Mouse (Mus musculus) induced T-regulatory cell, adult 2 months (primary cell): ENCODE data around the gene Cd70.

Experiments
- DNase-seq: peaks from one replicate; pipeline ENCODE4 v3.0.0-alpha.2; 2012; ENCODE audit warnings: low read depth

Cd70 gene

DNA sequence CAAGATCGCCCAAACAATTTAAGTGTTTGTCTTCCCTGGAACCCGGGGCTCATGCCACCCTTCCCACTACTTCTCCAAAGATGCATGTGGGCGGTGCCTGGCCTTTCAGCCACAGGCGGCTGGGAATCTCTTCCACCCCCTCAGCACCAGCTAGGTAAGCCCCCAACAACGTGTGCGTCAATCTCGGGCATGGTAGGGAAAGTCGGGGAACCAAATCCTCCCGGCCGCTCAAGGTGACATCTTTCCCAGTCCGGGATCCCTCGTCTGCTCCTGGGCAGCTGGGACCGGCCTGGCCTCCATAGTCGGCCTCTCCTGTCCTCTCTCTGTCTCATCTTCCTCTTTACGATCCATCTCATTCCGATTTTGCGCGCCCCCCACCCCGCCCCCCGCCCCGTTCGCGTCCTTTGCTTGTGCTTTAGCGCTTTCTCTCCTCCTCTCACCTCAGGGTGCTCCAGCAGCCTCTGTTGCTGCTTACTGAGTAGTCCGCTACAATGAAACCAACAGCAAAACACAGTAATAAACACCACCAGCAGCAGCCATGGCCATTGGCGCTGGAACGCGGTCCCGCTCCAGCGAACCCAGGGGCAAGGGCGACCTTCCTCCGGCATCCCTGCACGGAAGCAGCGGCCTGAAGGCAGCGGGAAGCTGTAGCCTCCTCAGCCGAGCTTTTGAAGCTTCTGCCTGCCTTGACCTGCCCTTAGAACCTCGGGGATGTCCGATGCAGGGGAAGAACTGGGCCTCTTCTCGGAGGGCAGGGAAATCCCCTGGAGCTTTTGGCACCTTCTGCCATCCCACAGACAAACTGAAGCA lies at the start of gene Cd70:
Cd70 (minus strand) TSS at position 784 of the 810 bp plus-strand sequence.
- DNase-seq, result peak; percentile 33

DNA sequence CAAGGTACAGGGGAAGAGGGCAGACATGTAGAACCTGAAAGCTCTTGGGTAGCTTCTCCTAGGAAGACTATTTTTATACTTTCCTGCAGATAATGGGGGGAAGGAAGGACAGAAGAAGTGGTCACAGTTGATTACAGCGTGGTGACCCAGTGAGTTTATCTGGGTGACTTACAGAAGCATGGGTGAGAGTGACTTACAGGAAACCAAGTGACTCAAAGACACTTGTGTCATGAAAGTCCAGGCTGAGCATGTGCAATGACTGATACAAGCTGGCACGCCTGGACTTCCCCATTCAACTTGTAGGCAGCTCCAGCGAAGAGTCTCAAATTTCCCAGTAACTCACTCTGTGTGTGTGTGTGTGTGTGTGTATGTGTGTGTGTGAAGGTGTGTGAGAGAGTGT lies 48.7 kb upstream of the Cd70 start:
- DNase-seq, result no peak

DNA sequence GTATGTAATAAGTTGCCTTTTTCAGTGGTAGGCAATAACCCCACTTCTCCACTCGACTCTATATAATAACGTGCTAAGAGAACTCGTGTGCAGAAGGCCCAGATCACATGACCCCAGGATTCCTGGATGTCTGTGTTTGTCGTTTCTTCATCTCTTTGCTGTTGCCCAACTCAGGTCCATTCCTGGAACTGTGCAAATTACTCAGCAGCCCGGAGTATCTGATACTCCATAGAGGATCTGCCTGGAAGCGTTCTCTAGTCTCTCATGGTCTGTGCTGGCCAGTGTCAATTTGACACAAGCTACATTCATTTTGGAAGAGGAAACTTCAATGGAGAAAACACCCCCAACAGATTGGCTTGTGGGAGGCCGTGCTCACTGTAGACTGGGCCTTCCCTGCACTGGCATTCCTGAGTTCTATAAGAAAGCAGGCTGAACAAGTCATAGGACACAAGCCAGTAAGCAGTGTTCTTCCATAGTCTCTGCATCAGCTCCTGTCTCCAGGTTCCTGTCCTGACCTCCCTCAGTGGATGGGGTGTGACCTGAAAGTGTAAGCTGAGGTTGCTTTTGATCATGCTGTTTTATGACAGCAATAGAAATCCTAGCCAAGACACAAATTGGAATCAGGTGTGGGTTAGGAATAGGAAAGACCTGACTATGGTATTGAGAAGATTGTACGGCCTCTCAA lies 45.9 kb upstream of the Cd70 start:
- DNase-seq, result no peak

DNA sequence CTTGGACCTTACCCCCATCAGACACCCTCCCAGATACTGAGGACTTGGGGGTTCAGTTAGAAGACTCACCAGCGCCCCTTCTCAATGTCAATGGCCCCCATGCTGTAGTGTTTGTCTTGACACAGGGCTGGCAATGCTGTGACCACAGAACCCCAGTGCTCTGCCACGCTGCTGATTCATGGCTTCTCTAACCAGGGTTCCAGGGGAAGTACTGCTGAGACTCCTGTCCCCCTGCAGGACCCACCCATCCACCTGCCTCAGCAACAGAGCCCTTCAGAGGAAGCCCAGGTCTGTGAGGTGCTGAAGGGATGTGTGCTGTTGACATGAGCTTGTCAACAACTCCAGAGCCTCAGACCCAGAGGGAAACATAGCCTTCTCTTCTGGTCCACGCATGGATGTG lies 45.2 kb upstream of the Cd70 start:
- no peak for DNase-seq

DNA sequence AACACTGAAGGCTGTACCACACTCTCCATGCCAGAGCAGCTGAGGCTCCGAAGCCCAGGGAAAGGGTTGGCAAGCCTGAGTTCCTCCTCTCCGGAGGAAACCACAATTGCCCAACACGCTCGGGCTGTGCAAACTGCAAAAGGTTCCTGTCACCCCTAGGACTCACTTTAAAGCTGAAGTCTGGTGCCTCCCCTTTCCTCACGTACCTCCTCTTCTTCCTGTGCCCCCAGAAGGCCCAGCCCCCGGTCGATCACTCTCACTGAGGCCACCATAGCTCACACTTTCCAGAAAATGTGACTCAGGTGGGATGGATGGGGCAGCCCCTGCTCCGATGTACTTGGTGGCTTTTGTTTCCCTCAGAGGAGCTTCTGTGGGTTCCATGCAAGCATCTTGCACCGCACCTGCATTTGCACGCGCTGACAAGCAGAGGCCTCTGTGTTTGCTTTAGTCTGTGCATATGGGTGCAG lies 44.5 kb upstream of the Cd70 start, which contains the start of gene Tnfsf14:
Tnfsf14 (minus strand) TSS at position 137 of the 467 bp plus-strand sequence.
- peak; percentile 68 for DNase-seq

DNA sequence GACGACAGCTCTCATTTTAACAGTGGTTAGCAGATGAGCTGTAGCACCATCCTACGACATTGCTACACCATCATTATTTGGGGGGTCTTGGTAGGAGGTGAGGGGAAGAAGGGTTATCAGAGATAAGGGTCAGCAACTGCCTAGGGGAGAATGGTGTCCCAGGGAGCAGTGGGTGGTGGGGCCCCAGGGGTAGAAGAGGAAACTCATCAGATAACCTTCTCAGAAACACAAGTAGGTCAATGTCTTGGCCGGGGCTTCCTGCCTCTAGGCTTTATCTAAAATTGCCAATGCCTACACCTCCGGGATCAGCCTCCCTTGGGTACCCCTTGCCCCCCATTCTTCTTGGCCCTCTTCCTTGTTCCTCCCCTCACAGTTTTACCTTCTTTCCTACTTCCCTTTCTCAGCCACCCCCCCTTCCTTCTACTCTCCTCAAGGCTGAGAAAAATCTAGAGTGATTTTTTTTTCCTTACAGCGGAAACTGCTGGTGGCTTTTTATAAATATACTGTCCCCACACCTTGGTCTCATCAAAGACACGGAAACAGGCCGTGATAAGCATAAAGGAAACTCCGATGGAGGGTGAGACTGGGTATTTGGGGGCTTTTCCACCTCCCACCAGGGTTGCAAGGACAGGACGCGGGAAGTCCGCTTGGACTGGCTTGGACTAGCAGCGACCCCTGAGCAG lies 39.1 kb upstream of the Cd70 start:
- peak; percentile 53 for DNase-seq

DNA sequence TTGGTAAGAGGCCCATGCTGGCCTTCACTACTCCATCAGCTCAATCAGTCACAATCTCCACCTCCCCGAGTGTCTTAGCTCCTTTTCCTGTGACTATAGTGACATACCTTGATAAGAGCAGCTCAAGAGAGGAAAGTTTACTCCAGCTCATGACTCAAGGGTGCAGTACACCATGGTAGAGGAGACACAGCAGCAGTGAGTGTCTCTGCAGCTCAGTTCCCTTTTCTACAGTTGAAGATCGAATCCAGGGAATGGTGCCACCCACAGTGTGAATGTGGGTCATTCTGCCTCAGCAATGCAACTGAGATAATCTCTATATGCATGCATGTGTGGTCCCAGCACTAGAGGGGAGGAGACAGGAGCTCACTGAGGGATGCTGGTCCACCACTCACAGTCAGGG lies 36.1 kb upstream of the Cd70 start:
- DNase-seq, result no peak

DNA sequence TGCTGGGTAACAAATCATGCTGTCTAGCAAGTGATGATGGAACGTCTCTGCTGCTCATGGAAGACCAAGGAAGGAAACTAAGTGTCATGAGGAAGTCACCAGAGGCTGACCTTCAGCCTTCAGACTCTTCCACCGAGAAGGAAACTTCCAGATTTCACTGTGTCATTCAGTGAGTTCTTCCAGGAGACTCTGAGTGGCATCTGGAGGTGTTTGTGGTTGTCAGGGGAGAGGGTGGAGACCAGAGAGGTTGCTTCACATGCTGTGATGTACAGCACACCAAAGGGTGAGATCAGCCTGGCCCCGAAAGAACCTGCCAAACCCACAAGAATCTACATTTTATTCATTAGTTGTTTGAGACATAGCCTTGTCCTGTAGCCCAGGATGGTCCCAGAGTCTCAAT lies 33.3 kb upstream of the Cd70 start:
- DNase-seq, result no peak

DNA sequence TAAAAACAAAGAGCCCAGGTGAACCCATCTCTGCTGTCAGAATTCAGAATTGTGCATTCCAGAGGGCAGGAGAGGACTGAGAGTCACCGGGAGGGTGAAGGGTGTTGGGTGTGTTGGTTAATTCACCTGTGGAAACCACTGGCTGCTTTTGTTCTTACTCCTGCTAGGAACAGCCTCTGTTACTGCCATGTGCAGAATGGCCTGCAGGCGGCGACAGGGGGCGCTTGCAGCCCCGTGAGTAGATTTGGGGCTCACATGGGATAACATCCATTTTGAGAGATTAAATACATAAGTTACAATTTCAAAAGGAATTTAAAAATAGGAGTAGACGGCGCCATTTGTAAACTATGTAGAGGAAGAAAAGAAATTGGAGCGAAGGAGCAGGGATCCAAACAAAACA lies 30.8 kb upstream of the Cd70 start:
- DNase-seq, result peak; percentile 61

DNA sequence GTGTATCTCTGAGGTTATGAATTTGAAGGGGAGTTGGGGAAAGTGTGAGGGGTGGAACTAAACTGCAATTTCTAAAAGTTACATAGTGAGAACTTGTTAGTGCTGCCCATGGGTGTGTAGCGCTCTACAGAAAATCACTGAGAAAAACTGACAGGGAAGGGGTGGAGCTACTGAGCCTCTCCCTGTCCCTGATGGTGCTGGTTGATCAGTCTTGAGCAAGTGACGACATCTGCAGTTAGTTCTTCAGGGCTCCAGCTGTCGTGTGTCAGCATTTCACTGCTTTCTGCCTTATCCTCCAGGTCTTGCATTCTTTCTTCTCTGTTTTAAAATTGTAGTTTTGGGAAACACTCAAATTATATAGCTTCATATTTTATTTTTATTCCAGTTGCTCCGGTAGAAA lies 23.8 kb upstream of the Cd70 start:
- DNase-seq, result no peak

DNA sequence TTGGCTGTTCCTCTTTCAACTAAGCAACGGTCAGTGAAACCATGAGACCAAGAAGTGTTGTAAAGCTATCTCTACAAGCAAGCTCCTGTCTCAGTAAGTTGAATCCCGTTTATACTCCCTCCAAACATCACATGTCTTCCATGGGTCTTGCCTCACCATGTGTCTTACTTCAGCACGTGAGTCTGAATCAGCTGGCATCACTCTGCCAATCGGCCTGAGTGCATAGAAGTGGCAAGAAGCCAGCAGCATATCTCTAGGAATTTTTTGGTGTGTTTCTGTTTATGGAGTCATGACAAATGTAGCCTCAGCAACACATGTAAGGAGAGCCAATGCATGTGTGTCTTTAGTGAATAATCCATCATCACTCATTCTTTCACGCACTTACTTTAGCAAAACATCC lies 22.8 kb upstream of the Cd70 start:
- DNase-seq, result no peak

DNA sequence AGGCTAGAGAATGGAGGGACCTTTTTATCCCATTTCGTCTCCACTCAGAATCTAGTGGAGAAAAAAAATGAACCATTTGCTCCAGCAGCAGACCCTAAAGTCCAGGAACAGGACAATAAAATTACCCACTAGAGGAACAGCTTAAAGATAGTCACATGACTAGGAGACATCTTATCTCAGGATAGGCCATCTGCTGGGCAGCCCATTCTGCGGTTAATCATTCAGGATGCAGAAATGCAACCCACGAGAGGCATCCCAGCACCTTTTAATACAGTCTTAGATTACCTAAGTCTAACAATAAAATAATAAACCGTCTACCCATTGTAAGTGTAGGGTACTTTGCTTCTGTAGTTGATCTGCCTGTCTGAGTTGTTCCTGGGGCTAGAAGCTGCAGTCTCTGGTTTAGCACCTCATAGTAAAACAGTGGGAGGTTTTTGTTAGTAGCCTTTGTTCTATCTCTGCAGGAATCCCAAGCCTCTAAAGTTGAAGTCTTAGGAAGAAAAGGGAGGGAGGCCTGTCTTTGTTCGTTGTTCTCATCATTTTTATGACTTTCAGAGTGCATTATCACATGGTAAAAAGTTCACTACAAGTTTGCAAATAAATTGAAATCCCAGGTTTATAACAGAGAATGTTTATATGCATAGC lies 21.2 kb upstream of the Cd70 start:
- DNase-seq, result no peak

DNA sequence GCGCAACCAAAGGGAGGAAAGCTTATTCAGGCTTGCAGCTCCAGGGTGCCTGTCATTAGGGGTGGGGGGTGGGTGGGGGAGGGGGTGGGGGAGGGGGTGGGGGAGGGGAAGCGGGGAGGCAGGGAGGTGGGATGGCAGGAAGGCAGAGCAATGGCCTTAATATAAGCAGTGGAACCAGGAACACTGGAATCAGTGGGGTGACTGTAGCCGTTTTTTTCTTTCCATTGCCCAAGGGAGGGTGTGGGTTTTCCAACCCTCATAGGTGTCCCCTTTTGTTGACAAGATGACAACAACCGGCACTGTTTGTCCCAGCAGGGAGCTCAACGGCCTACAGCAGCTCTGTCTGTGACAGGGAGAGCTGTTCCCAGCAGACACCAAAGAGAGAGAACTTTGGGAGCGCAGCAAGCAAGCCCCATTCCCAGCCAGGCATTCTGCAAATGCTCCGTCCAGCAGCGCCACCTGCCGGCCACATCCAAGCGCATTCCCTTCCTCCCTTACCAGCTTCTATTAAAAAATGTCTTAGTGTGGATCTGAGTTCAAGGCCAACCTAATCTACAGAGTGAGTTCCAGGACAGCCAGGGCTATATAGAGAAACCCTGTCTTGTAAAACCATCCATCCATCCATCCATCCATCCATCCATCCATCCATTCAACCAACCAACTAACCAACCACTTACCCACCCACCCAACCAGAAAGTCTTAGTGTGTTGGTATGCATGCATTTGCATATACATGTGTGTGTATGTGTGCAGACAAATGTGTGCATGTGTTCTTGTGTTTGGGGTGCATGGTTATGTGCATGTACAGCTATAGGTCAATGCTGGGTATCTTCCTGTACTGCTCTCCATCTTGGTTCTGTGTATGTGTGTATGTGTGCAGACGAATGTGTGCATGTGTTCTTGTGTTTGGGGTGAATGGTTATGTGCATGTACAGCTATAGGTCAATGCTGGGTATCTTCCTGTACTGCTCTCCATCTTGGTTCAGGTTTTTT lies 17.5 kb upstream of the Cd70 start:
- DNase-seq, result peak; percentile 85

DNA sequence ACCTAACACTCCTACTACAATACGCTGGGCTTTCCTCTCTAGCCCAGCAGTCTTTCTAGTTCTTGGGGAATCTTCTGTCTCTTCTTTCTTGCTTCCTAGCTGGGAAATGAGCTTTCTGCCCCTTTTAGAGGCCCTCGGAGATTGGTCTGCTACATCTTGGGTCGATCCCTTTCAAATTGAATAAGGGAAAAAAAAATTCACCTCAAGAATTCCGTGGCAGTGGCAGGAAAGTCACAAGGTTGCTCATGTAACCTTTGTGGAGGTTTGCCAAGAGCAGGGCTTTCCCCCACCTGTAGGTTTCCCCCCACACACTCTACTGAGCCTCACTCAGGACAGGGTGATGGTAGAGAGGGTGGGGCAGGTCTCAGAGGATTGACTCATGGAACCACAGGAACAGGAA lies 4.2 kb upstream of the Cd70 start:
- no peak for DNase-seq

DNA sequence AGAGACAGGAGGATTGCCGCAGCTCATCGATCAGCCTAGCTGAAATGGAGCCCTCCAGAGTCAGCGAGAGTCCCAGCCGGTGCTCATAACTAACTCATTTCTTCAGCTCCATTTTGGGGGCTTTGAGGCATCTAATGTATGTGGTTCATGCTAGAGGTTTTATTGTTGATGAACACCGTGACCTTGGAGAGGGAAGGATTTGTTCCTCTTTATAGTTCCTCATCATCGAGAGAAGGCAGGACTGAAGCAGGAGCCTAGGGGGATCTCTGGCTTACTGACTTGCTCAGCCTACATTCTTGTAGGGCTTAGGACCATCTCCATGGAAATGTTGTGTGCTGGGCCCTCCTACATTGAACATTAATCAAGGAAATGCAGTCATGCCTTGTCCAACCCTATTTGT lies 3.4 kb upstream of the Cd70 start:
- no peak for DNase-seq

DNA sequence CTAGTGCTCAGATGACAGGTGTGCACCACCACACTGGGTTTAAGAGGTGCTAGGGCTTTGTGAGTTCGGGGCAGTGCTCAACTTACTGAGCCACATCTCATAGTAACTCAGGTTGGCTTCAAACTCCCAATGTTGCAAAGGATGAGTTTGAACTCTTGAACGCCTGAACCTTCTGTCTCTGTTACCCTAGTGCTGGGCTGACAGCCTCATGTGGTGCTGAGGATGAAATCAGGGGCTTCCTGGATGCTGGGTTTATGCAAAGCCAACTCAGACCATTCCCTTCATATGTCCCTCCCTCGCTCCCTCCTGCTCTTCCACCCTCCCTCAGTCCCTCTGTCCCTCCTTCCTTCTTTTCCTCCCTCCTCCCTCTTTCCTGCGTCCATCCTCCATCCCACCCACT lies 1.2 kb downstream of the Cd70 start:
- no peak for DNase-seq

DNA sequence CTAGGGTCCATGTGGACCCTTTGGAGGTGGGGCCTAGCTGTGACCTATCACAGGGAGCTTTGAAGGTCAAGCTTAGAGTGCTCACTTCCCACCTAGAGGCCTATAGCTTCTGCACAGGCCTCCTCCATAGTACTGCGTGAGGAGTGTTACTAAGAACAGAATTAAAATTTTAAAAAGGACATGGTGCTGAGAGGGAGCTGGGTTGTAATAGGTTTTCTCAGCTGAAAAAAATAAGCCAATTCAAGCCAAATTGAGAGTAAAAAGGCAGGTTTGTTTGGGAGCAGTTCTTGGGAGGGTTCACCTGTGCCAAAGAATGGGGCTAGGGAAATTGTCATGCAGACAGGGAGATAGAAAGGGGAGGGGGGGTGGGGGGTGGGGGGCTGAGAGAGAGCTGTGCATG lies 4.5 kb downstream of the Cd70 start:
- DNase-seq, result no peak

DNA sequence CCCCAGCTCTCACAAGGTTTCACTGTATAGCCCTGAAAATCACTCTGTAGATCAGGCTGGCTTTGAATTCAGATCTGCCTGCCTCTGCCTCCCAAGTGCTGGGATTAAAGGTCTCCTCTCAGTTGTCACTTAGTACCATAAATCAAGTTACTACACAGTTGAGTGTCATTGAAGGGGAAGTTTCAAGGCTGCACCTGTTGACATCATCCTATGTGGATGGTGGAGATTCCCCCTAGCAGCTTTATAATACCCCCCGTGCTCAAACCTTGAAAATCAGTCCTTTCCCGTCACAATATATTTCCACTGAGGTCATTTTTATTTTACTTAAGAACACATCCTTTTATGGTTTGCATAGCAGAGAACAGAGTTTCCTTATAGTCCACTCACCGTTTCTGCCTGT lies 5.9 kb downstream of the Cd70 start:
- DNase-seq, result no peak

DNA sequence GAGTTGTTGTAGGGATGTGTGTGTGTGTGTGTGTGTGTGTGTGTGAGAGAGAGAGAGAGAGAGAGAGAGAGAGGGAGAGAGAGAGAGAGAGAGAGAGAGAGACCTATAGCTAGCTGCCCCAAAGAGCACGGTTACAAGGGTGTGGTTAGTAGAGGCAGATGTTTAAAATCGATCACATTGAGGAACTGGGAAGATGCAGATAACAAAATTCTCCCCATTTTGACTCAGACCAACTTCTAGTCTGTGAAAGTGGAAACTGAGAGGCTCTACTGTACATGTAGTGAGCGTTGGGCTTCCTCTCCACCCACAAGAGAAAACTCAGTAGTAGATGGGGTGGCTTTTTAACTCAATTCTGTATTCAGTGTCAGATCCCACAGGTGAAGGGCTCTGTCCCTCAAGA lies 9.9 kb downstream of the Cd70 start:
- no peak for DNase-seq

DNA sequence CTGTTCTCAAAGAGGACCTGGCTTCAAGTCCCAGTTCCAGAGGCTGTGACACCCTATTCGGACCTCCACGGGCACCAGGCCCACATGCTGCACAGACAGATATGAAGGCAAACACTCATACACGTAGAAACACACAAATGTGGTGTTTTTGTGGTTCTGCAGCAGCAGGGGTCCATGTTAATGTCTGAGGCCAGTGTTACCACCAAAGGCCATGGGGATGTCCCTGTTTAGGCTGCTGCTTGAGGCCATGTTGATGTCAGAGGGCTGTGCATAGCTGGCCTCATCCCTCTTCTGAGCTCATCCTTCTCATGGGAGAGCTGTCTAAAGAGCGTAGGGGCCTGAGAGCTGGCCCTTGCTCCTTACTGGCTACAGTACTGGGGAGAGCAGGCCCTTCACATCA lies 10.9 kb downstream of the Cd70 start:
- no peak for DNase-seq

DNA sequence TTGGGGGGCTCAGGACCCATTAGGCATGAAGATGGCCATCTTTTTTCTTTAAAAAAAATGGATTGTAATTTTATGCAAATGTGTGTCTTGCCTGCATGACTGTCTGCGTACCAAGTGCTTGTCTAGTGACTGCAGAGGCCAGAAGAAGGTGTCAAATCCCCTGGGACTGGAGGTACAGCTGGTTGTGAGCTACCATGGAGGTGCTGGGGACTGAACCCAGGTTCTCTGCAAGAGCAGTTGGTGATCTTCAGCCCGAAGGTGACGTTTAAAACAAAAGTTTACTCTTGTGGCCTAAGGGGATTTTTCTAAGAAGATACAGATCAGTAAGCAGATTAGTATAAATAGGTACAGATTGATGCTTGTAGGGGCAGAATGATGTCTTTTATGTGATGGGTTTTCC lies 13.9 kb downstream of the Cd70 start:
- DNase-seq, result no peak
